Mouse (Mus musculus): ENCODE results near the gene Ppp1r12b. TPM values are rescaled to one million over a fixed set of nuclear protein-coding genes. Genes with fewer than 3 reads are reported as not detected.

The Ppp1r12b gene
- total and polyA plus RNA-seq, 3 experiments: 0.64 to 1.8 (median 1.6) TPM

GRCm38 (mm10) chr1:134771353-134771752 lies 184.4 kb downstream of the Ppp1r12b start:
- Histone ChIP-seq H3K79me2 (replicated peaks; ENCODE audit: control insufficient read depth, extremely low read depth, insufficient read depth, poor library complexity, severe bottlenecking) (no peaks in the 10 kb centered on the region), H3K9ac (ENCODE audit: insufficient read depth, low read depth) (no peak overlapping the region), H3K4me3 (replicated peaks in 1 of 3; ENCODE audit: low read depth in 2 of 3, low read length in 2 of 3, poor library complexity in 1 of 3) (no peak overlapping the region), H3K9me3 (replicated peaks; ENCODE audit: low read length) (no peaks in the 10 kb centered on the region), H3K27ac (ENCODE audit: insufficient read depth, low read depth) (no peak overlapping the region), H3K36me3 (replicated peaks in 1 of 2; ENCODE audit: control insufficient read depth in 1 of 2, insufficient read depth in 1 of 2, low read length in 1 of 2) (peaks cover 0 to 2% of the 10 kb centered on the region in 2 experiments), H3K4me2 (ENCODE audit: insufficient read depth, low read depth, poor library complexity, severe bottlenecking) (no peak overlapping the region), H3K27me3 (replicated peaks) (no peaks in the 10 kb centered on the region), H3K4me1 (ENCODE audit: control insufficient read depth in 1 of 2, insufficient read depth in 2 of 2) (peaks cover 2 to 17% of the 10 kb centered on the region in 2 experiments; a peak in 3 of 4 replicates)
- in situ Hi-C loops (cut with MboI; ENCODE audit: low pct_ligation_motif_present, low pct_unique_long_range_greater_than_20kb, low sequenced_read_pairs) (no loop called here), dilution Hi-C loops (cut with MboI; ENCODE audit: extremely low pct_ligation_motif_present, extremely low pct_unique_long_range_greater_than_20kb, low sequenced_read_pairs) (no loop called here)
- no peak for TF ChIP-seq BHLHE40 (IDR thresholded peaks at IDR 0.05; ENCODE audit: low read depth, low read length)
- TF ChIP-seq POLR2AphosphoS2 (IDR thresholded peaks at IDR 0.05; ENCODE audit: low read depth, low read length): no peak
- TF ChIP-seq USF2 (conservative IDR thresholded peaks at IDR 0.05; ENCODE audit: low read depth, low read length): no peak
- TF ChIP-seq JUN (IDR thresholded peaks at IDR 0.05; ENCODE audit: insufficient read depth, low read depth, low read length): no peak
- no peak for TF ChIP-seq MXI1 (IDR thresholded peaks at IDR 0.05; ENCODE audit: low read depth, low read length)
- no peak for TF ChIP-seq TBP (conservative IDR thresholded peaks at IDR 0.05; ENCODE audit: low read depth, low read length)
- no peak for TF ChIP-seq PAX5 (IDR thresholded peaks at IDR 0.05; ENCODE audit: low read length)
- TF ChIP-seq ETS1 (conservative IDR thresholded peaks at IDR 0.05; ENCODE audit: low read depth, low read length): no peak
- no peak for TF ChIP-seq CTCF (conservative IDR thresholded peaks at IDR 0.05 in 1 of 2, IDR thresholded peaks at IDR 0.05 in 1 of 2; ENCODE audit: low read depth in 2 of 2, low read length in 2 of 2)
- no peak for TF ChIP-seq RCOR1 (conservative IDR thresholded peaks at IDR 0.05; ENCODE audit: low read depth, low read length)
- no peak for TF ChIP-seq MEF2A (IDR thresholded peaks at IDR 0.05; ENCODE audit: borderline replicate concordance, low read depth, low read length)
- no peak for TF ChIP-seq KAT2A (IDR thresholded peaks at IDR 0.05; ENCODE audit: insufficient replicate concordance, low read length)
- peak; percentile 16 for DNase-seq (ENCODE audit: extremely low read depth)

- in situ Hi-C loops (cut with MboI; ENCODE audit: low pct_ligation_motif_present, low pct_unique_long_range_greater_than_20kb, low sequenced_read_pairs): no loop called here
- DNase-seq (ENCODE audit: extremely low read depth): no peak
- H3K36me3 ChIP-seq (replicated peaks in 1 of 2; ENCODE audit: control insufficient read depth in 1 of 2, insufficient read depth in 1 of 2, low read length in 1 of 2): peaks cover 0 to 2% of the 10 kb centered on the region in 2 experiments
- H3K9ac ChIP-seq (ENCODE audit: insufficient read depth, low read depth): no peak overlapping the region
- dilution Hi-C loops (cut with MboI; ENCODE audit: extremely low pct_ligation_motif_present, extremely low pct_unique_long_range_greater_than_20kb, low sequenced_read_pairs): no loop called here
- no peak for TF ChIP-seq RAD21 (IDR thresholded peaks at IDR 0.05; ENCODE audit: low read depth, low read length)
- no peak for TF ChIP-seq CHD2 (IDR thresholded peaks at IDR 0.05; ENCODE audit: low read length)
- TF ChIP-seq ZMIZ1 (IDR thresholded peaks at IDR 0.05; ENCODE audit: low read depth, low read length): no peak
- TF ChIP-seq GABPA (IDR thresholded peaks at IDR 0.05; ENCODE audit: insufficient replicate concordance, low read depth, low read length): no peak
- TF ChIP-seq ZNF384 (IDR thresholded peaks at IDR 0.05; ENCODE audit: low read depth, low read length): no peak
- no peak for TF ChIP-seq MAFK (IDR thresholded peaks at IDR 0.05; ENCODE audit: insufficient replicate concordance, low read length)
- TF ChIP-seq BHLHE40 (IDR thresholded peaks at IDR 0.05; ENCODE audit: low read depth, low read length): no peak
- no peak for TF ChIP-seq RCOR1 (conservative IDR thresholded peaks at IDR 0.05; ENCODE audit: low read depth, low read length)
- no peak for TF ChIP-seq JUND (conservative IDR thresholded peaks at IDR 0.05; ENCODE audit: low read depth, low read length)
- no peak for TF ChIP-seq JUN (IDR thresholded peaks at IDR 0.05; ENCODE audit: insufficient read depth, low read depth, low read length)
- TF ChIP-seq MAZ (IDR thresholded peaks at IDR 0.05; ENCODE audit: low read depth, low read length): no peak
- no peak for TF ChIP-seq PAX5 (IDR thresholded peaks at IDR 0.05; ENCODE audit: low read length)
- peaks cover 2 to 17% of the 10 kb centered on the region in 2 experiments; a peak in 3 of 4 replicates for H3K4me1 ChIP-seq (ENCODE audit: control insufficient read depth in 1 of 2, insufficient read depth in 2 of 2)
- H3K9me3 ChIP-seq (replicated peaks; ENCODE audit: low read length): no peaks in the 10 kb centered on the region
- H3K4me3 ChIP-seq (replicated peaks in 1 of 3; ENCODE audit: low read depth in 2 of 3, low read length in 2 of 3, poor library complexity in 1 of 3): no peak overlapping the region
- H3K27me3 ChIP-seq (replicated peaks): no peaks in the 10 kb centered on the region
- no peak overlapping the region for H3K4me2 ChIP-seq (ENCODE audit: insufficient read depth, low read depth, poor library complexity, severe bottlenecking)
- no peak overlapping the region for H3K27ac ChIP-seq (ENCODE audit: insufficient read depth, low read depth)
- no peaks in the 10 kb centered on the region for H3K79me2 ChIP-seq (replicated peaks; ENCODE audit: control insufficient read depth, extremely low read depth, insufficient read depth, poor library complexity, severe bottlenecking)
Observed at GRCm38 (mm10) chr1:134770312-134770711, 185.4 kb downstream of the Ppp1r12b start.

All from CH12.LX (cell line).